Mouse (Mus musculus): Measurements from ENCODE around the gene Tpm3.
"Not testable (repeated sequence)": the region's sequence is repeated elsewhere in the genome, so short reads cannot be mapped to it uniquely, and the experiment has no call there.

Gene Tpm3

DNA sequence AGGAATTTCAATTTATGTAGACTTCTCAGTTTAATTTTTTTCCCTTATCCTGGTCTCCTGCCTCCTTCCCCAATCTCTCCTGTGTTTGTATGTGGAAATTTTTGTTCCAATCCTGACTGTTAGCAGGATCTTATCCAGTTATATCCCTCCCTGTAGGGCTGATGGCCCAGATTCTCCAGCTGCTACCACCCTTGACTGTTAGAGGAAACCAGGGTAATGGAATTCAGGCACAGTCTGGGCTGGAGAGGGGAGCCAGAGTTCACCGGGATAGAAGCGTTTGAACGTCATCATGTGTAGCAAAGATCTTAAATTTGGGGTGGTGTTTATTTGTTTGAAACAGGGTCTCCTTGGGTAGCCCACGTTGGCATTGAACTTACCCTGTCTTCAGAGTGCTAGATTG is 12.3 kb downstream of the Tpm3 start:
- DNase-seq: no peak

DNA sequence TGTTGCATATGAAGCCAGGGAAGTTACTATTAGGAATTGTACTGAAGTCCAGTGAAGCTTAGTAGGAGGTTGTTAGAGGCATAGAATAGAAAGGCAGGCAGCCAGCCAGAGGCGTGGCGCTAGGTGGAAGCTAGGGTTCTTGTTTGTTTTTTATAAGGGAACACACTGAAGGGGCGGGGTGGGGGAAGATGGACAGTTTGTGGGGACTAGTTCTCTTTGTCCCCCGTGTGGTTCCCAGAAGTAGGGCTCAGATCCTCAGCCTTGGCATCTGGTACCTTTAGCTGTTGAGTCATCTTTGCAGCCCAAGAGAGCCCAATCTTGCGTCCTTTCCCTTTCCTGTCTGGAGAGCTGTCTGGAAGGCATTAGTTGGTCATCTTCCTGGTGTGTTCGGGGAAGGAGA is 12.8 kb downstream of the Tpm3 start:
- DNase-seq: no peak

DNA sequence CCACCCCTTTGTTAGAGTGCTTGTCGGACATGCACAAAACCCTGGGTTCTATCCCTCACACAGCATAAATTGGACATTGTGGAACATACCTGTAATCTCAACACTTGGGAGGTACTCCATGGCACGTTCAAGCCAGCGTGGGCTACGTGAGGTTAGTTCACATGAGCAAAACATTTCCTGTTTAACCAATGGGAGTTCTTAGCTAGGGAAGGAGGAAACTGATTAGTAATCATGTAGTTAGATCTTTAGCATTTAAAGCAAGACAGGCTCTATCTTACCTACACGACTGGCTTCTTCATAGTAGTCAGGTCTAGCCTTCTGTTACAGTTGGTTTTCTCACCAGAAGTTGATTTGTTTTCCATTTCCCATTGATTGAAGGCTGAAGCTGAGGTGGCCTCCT is 13.6 kb downstream of the Tpm3 start:
- no peak for DNase-seq

DNA sequence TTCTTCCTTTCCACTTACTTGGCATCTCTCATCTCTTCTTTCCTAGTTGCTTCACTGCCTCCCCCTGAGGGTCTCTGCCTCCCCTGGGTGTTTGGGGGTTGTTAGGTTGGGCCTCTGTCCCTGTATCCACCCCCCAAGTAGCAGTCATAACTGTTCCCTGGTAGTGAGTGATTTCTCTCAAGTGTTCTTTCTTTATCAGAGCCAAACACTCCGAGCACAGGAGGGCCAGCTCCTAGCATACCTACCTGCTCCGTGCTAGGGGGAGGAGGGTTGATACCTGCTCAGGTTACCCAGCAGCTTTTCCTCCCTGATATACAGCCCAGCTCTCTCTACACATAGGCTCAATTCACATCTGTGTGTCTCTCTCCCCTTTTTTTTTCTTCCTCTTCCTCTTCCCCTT is 16.2 kb downstream of the Tpm3 start:
- no peak for DNase-seq

DNA sequence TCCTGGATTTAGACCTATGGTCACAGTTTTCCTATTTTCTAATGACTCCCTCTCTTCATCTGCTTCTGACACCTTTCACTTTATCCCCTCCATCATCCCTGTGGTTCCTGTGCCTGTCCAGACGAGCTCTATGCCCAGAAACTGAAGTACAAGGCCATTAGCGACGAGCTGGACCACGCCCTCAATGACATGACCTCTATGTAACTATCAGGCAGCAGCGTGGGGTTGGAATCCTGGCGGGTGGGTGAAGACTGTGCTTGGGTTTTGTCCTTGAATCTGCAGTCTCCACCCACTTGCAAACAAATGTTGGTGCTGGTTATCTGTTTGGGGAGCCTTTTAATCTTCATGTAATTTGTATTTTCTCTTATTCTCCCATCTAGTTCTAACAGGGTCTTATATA is 18.4 kb downstream of the Tpm3 start:
- no peak for DNase-seq

DNA sequence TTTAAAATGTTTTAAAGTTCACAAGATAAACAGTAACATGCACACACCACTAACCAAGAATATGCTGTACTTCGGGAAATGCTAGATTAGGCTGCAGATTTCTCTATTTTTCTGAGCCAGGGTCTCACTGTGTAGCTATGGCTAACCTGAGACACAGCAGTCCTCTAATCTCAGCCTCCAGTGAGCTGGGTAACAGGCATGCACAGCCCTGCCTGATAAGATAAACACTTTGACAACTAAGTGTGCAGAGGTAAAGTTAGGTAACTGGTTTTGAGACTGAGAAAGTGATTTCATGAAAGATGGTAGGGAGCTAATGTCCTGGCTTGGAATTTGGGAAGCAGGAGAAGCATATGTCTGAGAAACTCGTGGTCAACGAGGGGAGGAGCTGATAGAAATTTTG is 22.0 kb downstream of the Tpm3 start:
- no peak for DNase-seq

DNA sequence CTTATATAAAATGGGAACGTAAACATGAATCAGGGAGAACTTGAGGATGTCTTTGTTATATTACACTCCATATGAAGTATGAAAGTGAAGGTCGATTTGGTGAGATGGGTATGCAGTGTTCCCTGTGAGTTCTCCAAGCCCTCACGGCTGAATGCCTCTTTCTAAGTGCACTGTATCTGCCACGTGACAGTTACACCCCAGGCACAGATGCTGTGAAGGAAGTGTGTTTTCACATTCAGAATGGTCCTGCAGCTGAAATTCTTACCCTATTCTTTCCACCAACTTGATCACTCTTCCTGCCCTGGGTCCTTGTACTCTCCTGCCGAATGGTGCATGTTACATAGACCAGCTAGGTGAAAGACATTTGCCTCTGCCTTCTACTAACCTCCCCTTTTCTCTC is 25.5 kb downstream of the Tpm3 start:
- no peak for DNase-seq

DNA sequence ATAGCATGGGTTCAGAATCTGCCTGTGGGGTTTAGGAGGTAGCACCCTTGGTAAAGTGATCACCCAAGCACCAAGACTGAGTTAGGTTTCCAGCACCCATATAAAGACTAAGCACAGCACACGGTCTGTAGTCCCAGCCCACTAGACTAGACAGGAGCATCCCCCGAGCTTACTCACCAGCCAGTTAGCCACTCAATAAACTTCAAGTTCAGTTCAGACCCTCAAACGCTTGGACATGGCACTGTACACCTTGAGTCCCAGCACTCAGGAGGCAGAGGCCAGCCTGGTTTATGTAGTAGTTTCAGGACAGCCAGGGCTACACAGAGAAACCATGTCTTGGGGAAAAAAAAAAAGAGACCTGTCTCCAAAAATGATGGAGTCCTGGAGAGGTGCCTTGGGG is 28.6 kb downstream of the Tpm3 start:
- DNase-seq: no peak

DNA sequence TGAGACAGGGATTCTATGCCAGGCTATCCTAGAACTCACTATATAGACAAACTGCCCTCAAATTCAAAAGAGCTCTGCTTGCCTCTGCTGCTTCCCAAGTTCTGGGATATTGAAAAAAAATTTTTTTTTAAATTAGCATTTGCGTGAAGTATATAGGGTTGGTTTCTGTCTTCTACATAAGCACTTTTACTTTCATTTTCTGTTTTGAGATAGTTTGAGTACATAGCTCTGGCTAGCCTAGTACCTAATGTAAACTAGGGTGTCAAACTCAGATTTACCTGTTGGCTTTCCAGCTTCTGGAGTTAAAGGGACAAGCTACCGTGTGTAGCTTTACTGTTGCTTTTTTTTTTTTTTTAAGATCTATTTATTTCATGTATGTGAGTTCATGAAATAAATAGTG is 29.2 kb downstream of the Tpm3 start:
- no peak for DNase-seq

DNA sequence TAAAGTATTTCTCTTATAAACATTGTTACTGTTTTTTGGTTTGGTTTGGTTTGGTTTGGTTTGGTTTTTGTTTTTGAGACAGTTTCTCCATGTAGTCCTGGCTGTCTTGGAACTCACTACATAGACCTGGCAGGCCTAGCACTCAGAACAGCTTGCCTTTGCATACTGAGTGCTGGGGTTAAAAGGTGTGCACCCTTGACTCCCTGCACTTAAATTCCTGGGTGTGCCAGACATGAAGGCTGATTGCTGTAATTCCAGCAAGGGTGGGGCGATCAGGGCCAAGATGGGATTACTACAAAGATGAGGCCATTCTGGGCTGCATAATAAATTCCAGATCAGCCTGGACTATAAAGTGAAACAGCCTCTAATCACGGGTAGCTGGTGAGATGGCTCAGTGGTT is 29.8 kb downstream of the Tpm3 start:
- no peak for DNase-seq

DNA sequence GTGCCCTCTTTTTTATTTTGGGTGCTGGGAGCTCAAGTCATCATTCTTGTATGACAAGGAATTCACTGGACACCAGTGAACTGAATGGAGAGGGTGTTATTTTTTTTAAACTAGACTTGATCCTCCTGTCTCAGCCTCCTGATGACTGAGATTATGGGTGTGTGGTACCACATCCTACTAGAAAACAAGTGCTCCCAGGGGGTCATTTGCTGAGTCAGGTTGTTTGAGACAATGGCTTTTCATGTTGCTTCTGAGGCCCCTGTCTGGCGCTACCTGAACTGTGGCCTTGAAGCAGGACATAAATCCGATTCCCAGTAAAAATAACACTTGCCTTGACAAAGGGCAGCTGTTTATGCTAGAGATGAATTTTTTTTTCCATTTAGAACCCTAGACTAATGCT is 30.7 kb downstream of the Tpm3 start:
- DNase-seq: no peak

DNA sequence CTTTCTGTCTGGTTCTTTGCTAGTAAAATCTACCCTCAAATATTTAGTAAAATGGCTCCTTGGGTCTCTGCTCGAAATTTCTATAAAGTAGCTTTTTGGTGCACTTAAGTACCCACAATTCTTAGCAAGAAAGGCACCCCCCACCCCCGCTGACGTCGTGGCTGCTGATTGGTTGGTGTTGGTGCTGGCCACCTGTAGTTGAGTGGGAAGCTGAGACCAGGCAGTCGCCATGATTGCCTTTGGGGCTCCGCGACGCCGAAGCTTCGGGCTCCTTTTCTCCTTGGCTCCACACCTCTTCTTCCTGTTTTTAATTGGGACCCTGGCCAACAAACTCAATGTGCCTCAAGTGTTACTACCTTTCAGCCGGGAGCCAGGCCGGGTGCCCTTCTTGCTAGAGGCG is 31.5 kb downstream of the Tpm3 start, which contains the start of gene Nup210l:
Gene Nup210l, plus strand, starts transcription at position 195 of the 400 bp plus-strand sequence.
- no peak for DNase-seq

DNA sequence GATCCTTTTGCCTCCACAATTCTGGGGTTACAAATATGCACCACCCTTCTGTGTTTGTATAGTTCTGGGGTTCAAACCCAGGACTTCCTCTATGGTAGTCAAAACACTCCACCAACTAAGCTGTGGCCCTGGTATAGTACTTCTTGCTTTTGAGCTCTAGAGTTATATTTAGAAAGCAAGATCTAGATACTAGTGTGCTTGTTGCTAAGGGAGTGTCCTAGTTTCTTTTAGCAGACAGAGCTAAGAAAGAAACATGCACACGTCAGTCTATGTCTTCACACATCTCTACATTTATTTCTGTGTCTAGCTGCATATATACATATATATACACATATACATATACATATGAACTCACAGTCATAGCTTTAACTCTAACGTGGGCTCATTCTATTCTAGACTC is 39.3 kb downstream of the Tpm3 start:
- no peak for DNase-seq

DNA sequence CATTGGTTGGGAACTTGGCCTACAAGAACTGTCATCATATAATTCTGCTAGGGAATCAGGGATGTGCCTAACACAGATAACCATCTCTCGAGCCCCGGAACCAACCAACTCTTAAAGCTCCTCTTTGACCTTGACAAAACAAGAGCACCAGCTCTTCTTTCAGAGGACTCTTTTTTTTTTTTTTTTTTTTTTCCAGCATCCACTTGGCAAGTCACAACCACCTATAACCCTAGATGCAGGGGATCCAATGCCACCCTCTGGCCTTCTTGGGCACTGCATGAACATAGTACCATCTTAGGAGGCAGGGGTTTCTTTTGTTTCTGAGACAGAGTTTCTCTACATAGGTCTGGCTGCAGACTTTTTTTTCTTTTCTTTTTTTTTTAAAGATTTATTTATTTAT is 41.9 kb downstream of the Tpm3 start:
- no peak for DNase-seq

DNA sequence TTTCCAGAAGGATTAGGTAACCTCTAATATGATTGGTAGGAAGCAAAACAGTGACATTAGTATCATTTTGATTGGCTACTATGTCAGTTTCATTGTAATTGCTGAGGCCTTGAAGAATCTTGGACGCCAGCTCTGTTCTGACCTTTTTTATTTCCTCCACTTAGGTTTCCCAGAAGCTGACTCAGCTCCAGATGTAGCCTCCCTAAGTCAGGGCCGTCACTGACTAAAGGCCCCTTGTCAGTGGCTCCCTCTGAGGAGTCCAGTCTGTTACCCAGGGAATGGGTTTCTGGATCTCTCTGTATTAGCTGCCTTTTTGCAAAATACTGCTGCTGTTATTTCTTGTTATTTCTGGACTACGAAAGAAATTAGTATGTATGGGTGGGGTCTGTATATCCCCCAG is 43.1 kb downstream of the Tpm3 start:
- DNase-seq: no peak

DNA sequence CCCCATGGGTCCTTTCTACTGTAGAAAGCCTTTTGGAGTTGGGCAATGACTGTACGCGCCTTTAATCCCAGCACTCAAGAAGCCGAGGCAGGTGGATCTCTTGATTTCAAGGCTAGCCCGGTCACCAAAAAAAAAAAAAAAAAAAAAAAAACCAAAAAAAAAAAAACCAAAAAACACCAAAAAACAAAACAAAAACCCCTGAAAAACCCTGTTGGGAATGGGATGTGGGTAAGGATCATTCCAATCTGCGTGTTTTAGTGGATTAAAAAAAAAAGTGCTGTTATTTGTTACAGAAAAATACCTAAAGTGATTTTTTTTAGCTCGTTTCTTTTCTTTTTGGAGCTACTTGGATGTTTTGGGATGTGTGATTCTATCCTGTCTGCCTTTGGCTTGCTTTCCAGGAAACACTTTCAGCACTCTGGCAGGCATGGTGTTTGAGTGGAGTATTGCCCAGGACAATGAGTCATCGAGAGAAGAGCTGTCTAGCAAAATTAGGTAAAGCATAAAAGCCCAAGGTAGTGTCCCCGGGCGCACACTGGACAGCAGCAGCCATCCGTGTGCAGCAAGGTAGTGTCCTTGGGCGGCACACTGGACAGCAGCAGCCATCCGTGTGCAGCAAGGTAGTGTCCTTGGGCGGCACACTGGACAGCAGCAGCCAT is 45.8 kb downstream of the Tpm3 start:
- no peak for DNase-seq

DNA sequence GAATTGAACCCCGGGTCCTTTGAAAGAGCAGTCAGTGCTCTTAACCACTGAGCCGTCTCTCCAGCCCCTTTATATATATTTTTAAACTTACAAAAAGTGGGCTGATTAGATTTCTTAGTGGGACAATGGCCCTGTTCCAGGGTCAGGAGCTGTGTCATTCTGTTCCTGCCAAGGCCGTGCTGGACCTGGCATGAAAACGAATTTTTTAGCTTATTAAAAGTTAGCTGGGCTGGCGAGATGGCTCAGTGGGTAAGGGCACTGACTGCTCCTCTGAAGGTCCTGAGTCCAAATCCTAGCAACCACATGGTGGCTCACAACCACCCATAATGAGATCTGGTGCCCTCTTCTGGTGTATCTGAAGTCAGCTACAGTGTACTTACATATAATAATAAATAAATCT is 49.6 kb downstream of the Tpm3 start:
- not testable (repeated sequence) for DNase-seq

DNA sequence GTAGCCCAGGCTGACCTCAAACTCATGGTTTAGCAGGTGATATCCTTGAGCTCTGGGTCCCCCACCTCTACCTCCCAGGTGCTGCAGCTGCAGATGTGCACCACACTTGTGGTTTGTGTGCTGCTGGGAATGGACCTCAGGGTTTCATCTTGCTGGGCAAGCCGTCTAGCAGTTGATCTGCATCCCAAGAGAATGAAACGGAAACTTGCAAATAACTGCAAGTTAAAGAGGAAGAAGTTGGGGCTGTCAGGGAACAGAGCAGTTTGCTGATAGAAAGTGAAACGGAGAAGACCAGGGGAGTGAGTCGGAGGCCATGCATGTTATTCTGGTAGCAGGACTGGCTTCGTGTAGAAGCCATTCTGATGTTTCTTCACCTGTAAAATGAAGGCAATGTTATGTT is 53.3 kb downstream of the Tpm3 start:
- no peak for DNase-seq

DNA sequence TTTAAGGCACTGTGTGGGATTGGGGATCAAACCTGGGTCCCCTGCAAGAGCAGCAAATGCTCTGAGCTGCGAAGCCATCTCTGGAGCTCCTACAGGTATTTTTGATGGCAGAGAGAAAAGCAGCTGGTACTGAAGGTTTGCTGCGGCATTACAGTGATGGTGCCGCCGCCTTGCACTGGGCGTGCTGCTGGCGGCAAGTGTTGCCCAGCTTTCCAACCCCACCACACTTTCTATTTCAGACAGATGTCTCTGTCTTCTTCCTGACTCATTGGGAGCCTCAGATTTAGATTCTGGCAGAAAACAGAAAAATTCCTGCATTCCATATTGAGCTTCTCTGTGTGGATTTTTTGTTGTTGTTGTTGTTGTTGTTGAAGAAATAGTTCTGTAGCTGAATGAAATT is 55.4 kb downstream of the Tpm3 start:
- no peak for DNase-seq

DNA sequence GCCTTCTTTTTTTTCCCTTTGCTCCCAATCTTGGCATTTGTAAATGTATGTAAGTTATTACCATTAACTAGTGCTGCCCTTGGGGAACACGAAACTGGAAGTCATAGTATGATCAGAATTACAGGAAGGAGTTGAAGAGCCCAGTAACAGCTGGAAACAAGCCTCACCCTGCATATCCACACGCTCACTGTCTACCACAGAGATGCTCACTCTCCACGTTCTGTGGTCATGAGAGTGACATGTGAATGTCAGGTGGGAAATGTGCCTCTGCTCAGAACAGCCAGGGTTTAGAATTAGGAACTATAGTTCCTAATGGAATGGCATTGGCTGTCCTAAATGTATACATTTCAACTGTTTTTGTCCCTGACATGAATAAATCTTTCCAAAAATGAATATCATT is 60.3 kb downstream of the Tpm3 start:
- no peak for DNase-seq

DNA sequence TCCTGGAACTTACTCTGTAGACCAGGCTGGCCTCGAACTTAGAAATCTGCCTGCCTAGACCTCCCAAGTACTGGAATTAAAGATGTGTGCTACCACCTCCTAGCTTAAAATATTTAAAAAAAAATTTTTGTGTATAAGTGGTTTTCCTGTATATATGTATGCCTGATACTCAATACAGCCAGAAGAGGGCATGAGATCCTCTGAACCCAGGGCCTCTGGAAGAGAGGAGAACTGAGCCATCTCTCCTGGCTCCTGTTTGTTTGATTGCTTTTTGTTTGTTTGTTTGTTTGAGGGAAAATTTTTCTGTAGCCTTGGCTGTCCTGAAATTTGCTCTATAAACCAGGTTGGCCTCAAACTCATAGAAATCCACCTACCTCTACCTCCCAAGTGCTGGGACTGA is 60.9 kb downstream of the Tpm3 start:
- DNase-seq: no peak

DNA sequence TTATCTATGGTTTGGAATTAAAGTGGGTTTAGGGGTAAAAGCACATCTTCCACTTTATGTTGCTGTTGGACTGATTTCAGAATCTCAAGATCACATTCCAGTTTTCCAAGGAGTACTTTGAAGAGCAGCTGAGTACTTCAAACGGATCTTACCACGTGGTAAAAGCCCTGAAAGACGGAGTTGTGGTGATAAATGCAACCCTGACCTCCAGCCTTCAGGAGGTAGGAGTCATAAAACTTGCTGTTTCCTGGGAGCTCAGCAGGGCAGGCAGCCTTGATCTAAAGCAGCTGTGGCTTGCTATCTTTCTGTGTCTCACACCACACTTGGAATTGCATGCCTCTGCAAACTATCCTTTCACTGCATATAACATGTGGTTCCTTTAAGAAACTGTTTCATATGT is 62.0 kb downstream of the Tpm3 start:
- DNase-seq: no peak

DNA sequence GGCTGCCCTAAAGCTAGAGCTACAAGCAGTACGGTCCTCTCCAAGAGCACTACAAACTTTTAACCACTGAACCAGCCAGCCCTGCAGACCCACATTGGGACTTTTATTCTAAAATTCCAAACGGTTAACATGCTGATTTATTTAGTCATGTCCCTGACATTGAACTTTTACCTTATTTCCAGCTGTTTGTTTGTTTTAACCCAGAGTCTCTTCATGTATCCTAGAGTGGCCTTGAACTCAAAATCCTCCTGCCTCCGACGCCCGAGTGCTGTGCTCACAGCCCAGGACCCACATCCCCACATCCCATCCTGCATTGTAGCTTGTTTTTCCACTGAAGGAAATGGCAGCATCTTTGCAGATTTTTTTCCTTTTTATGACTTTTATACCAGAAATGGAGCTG is 62.5 kb downstream of the Tpm3 start:
- DNase-seq: no peak

DNA sequence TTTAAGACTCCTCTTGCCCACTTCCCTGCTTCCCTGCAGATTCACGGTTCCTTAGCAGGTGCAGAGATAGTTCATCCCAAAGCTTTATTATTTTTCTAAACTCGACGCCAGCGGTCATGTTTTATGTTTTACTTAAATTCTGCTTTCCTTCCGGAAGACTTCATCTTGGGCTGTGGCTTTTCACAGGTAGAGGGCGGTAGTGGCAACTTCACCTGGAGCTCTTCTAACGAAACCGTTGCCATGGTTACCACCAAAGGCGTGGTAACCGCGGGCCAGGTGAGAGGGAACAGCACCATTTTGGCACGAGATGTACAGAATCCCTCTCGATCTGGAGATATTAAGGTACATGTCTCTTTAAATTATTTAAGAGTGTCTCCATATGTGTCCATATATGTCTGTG is 64.2 kb downstream of the Tpm3 start:
- no peak for DNase-seq

DNA sequence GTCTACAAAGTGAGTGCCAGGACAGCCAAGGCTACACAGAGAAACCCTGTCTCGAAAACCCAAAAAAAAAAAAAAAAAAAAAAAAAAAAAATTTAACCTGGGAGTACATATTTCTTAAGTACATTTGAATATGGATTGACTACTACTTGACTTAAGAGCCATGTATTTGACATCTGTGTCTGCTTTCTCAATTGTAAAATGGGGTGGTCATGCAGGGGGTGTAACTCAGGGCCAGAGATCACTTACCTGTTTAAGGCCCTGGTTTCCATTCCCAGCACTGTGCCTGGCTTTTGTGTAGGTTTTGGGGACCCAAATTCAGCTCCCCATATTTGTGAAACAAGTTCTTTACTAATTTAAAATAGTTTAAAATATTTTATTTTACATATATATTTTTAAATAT is 65.2 kb downstream of the Tpm3 start:
- DNase-seq: no peak

DNA sequence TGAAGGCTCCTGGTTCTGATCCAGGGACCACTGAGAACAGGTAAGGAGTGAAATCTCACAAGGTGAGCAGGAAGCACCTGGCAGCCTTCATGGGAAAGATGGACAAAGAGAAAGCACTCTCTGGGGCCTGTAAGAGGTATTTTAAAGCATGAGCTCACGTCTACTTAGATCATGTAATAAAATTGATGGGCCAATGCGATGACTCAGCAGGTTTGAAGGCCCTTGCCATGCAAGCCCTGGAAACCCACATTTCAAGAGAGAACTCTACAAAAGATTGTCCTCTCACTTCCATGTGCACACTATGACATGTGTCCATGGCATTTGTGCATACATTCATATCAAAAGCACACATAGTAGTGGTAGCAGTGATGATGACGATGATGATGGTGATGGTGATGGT is 67.5 kb downstream of the Tpm3 start:
- no peak for DNase-seq

Data from kidney, adult 11 months (tissue).